Mouse (Mus musculus) MEL-GATA-1-ER (cell line): Measurements from ENCODE around the gene Gna12.

Experiments used
- DNase-seq: peaks from one replicate; pipeline ENCODE4 v3.0.0-alpha.2; 2012; ENCODE audit warnings: low read depth; ENCODE audit errors: extremely low read depth

Gene Gna12

GRCm38 (mm10) chr5:140798775-140799174, 31.5 kb downstream of the Gna12 start:
- DNase-seq = no peak

- no peak for DNase-seq
Observed at GRCm38 (mm10) chr5:140798158-140798557, 32.1 kb downstream of the Gna12 start.

- DNase-seq = no peak
Observed at GRCm38 (mm10) chr5:140796051-140796450, 34.2 kb downstream of the Gna12 start.

- DNase-seq = no peak
Observed at GRCm38 (mm10) chr5:140795176-140795575, 35.1 kb downstream of the Gna12 start.

GRCm38 (mm10) chr5:140794753-140795152, 35.5 kb downstream of the Gna12 start:
- DNase-seq = no peak

GRCm38 (mm10) chr5:140792233-140792632, 38.0 kb downstream of the Gna12 start:
- no peak for DNase-seq

GRCm38 (mm10) chr5:140790937-140791877, 39.0 kb downstream of the Gna12 start:
- DNase-seq = no peak

- DNase-seq = no peak
Observed at GRCm38 (mm10) chr5:140790392-140790791, 39.8 kb downstream of the Gna12 start.

GRCm38 (mm10) chr5:140789561-140789960, 40.7 kb downstream of the Gna12 start:
- no peak for DNase-seq

- DNase-seq = no peak
Observed at GRCm38 (mm10) chr5:140785240-140785872, 44.9 kb downstream of the Gna12 start.

GRCm38 (mm10) chr5:140784288-140784687, 45.9 kb downstream of the Gna12 start:
- DNase-seq = no peak

GRCm38 (mm10) chr5:140783577-140783976, 46.7 kb downstream of the Gna12 start:
- no peak for DNase-seq

- no peak for DNase-seq
Observed at GRCm38 (mm10) chr5:140781886-140782572, 48.2 kb downstream of the Gna12 start.

GRCm38 (mm10) chr5:140781122-140781521, 49.1 kb downstream of the Gna12 start:
- no peak for DNase-seq

GRCm38 (mm10) chr5:140776968-140777367, 53.3 kb downstream of the Gna12 start:
- no peak for DNase-seq

GRCm38 (mm10) chr5:140775111-140775510, 55.1 kb downstream of the Gna12 start:
- no peak for DNase-seq

- DNase-seq = no peak
Observed at GRCm38 (mm10) chr5:140772158-140772557, 58.1 kb downstream of the Gna12 start.

GRCm38 (mm10) chr5:140771612-140772011, 58.6 kb downstream of the Gna12 start:
- no peak for DNase-seq

- DNase-seq = no peak
Observed at GRCm38 (mm10) chr5:140768333-140768732, 61.9 kb downstream of the Gna12 start.

GRCm38 (mm10) chr5:140767704-140768141, 62.5 kb downstream of the Gna12 start:
- no peak for DNase-seq

GRCm38 (mm10) chr5:140766566-140766965, 63.7 kb downstream of the Gna12 start:
- no peak for DNase-seq
